Mouse (Mus musculus) erythroblast, embryonic 14.5 days (primary cell): ENCODE results near the gene Llgl2.

ENCODE experiments used
- GATA1 ChIP-seq: IDR thresholded peaks from 2 replicates; pipeline ENCODE4 v1.6.1; 2012; ENCODE audit warnings: low read length, inconsistent platforms, mixed read lengths
- TAL1 ChIP-seq: IDR thresholded peaks from 3 replicates; pipeline ENCODE4 v1.6.1; 2012; ENCODE audit warnings: low read length, inconsistent platforms, mixed read lengths

GRCm38 (mm10) chr11:115841044-115841443 lies 17.2 kb downstream of the Llgl2 start:
- no peak for TF ChIP-seq TAL1
- no peak for TF ChIP-seq GATA1
